Mouse (Mus musculus) heart, adult 2 months (tissue): ENCODE results near the gene Lif.

Source experiments
- CTCF ChIP-seq: fragments of 200-600 bp; IDR thresholded peaks from 2 replicates; pipeline ENCODE4 v1.8.1; 2022; ENCODE audit warnings: antibody characterized with exemption, mild to moderate bottlenecking, moderate library complexity
- EP300 ChIP-seq: fragments of 200-500 bp; IDR thresholded peaks from 2 replicates; pipeline ENCODE4 v1.6.1; 2011; ENCODE audit warnings: low read depth, low read length, control low read depth; ENCODE audit not compliant: insufficient read depth
- POLR2A ChIP-seq: fragments of 200-500 bp; IDR thresholded peaks from 2 replicates; pipeline ENCODE4 v1.6.1; 2011; ENCODE audit warnings: mild to moderate bottlenecking, low read depth, low read length, control low read depth; ENCODE audit not compliant: insufficient read depth

DNA sequence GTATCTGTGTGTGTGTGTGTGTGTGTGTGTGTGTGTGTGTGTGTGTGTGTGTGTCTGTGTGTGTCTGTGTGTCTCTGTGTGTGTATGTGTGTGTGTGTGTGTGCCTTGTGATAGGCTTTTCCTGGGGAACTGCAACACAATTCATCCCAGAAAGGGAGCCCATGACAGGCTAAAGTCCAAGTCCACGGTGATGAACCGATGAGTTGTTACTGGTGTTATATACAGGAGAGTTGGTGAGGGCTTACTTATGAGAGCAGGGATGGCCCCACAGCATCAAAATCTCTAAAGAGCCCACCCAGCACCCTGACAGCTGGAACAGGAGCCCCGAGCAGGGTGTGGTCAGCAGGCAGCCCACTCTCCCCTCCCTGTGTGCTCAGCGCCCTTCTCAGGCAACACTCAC is 16.2 kb upstream of the Lif start:
- no peak for TF ChIP-seq CTCF
- no peak for TF ChIP-seq POLR2A
- no peak for TF ChIP-seq EP300
